Mouse (Mus musculus) heart, adult 9 months (tissue): ENCODE measurements around the gene Gm17334.

ENCODE experiments used
- DNase-seq, 2 experiments: peaks; one replicate each; pipeline ENCODE4 v3.0.0; 2022; ENCODE audit warnings: low spot score in 2 of 2

The Gm17334 gene

GRCm38 (mm10) chr11:53773087-53773486 lies at the start of gene Gm17334:
Gene Gm17334 (minus strand): TSS chr11:53773187.
- no peak for DNase-seq

- no peak for DNase-seq
Measured at GRCm38 (mm10) chr11:53821945-53822338, 49.0 kb upstream of the Gm17334 start.

- DNase-seq = peak in 1 of 2 experiments; percentile 44
Measured at GRCm38 (mm10) chr11:53821230-53821944, 48.4 kb upstream of the Gm17334 start.

- DNase-seq = no peak
Measured at GRCm38 (mm10) chr11:53820516-53821170, 47.7 kb upstream of the Gm17334 start.

- no peak for DNase-seq
Measured at GRCm38 (mm10) chr11:53819511-53819910, 46.5 kb upstream of the Gm17334 start.

GRCm38 (mm10) chr11:53818794-53819193 lies 45.8 kb upstream of the Gm17334 start:
- peak; percentile 65 to 75 for DNase-seq

GRCm38 (mm10) chr11:53816841-53817375 lies 43.9 kb upstream of the Gm17334 start:
- DNase-seq = no peak

- no peak for DNase-seq
Measured at GRCm38 (mm10) chr11:53814810-53815209, 41.8 kb upstream of the Gm17334 start.

- peak; percentile 86 to 87 for DNase-seq
Measured at GRCm38 (mm10) chr11:53813001-53813868, 40.2 kb upstream of the Gm17334 start.

GRCm38 (mm10) chr11:53811312-53811711 lies 38.3 kb upstream of the Gm17334 start:
- DNase-seq = no peak

GRCm38 (mm10) chr11:53810749-53811148 lies 37.8 kb upstream of the Gm17334 start:
- no peak for DNase-seq

- DNase-seq = no peak
Measured at GRCm38 (mm10) chr11:53810156-53810555, 37.2 kb upstream of the Gm17334 start.

- no peak for DNase-seq
Measured at GRCm38 (mm10) chr11:53809354-53809753, 36.4 kb upstream of the Gm17334 start.

GRCm38 (mm10) chr11:53805786-53806185 lies 32.8 kb upstream of the Gm17334 start:
- DNase-seq = peak; percentile 89

- no peak for DNase-seq
Measured at GRCm38 (mm10) chr11:53804569-53805344, 31.8 kb upstream of the Gm17334 start.

GRCm38 (mm10) chr11:53803494-53803893 lies 30.5 kb upstream of the Gm17334 start:
- no peak for DNase-seq

GRCm38 (mm10) chr11:53803093-53803492 lies 30.1 kb upstream of the Gm17334 start:
- no peak for DNase-seq

- no peak for DNase-seq
Measured at GRCm38 (mm10) chr11:53800975-53801374, 28.0 kb upstream of the Gm17334 start.

- no peak for DNase-seq
Measured at GRCm38 (mm10) chr11:53800036-53800435, 27.0 kb upstream of the Gm17334 start.

- DNase-seq = no peak
Measured at GRCm38 (mm10) chr11:53798041-53798711, 25.2 kb upstream of the Gm17334 start.
